In genomic region chr2:173407133-173407532, GRCm38 (mm10) we compare ENCODE assay signal across 14 mouse cellular contexts.
DNase-seq lines count a peak whose midpoint lies in the region; ATAC-seq and TF ChIP-seq lines count a peak whose summit lies in the region.
"Had no signal": no experiment of that assay in that cellular context is flagged by ENCODE, and none has a peak within 500 bp of the region (broad histone marks: within the 10 kb centered on the region; RNA-seq: fewer than 3 reads in every experiment).

No protein-coding gene starts in this region.

- H3K4me3 ChIP-seq in kidney, embryonic 14.5 days (ENCODE audit: low read length): no peak overlapping the region
- no peak overlapping the region for H3K4me3 ChIP-seq in limb, embryonic 14.5 days (replicated peaks; ENCODE audit: low read length)
- H3K4me3 ChIP-seq in midbrain, postnatal 0 days (ENCODE audit: low read depth, low read length): no peak overlapping the region
- H3K4me3 ChIP-seq: embryonic facial prominence, embryonic 15.5 days; heart, embryonic 15.5 days had no signal

- no peak overlapping the region for H3K27ac ChIP-seq in kidney, embryonic 14.5 days (ENCODE audit: low read depth, low read length)
- peak overlapping the region; percentile 11; the same call in 1 of the 2 replicates for H3K27ac ChIP-seq in limb, embryonic 14.5 days (replicated peaks; ENCODE audit: low read depth, low read length)
- H3K27ac ChIP-seq in midbrain, postnatal 0 days (ENCODE audit: low read depth, low read length): no peak overlapping the region
- H3K27ac ChIP-seq: embryonic facial prominence, embryonic 15.5 days; heart, embryonic 15.5 days had no signal

- intact Hi-C loops in heart, postnatal 10 days (cut with DNase I): no loop called here

- ATAC-seq in kidney, embryonic 14.5 days (ENCODE audit: low FRiP score, low TSS enrichment): peak; percentile 59; the same call in 1 of the 2 replicates
- ATAC-seq in limb, embryonic 14.5 days (ENCODE audit: low FRiP score, low read depth): peak; percentile 44; the same call in 1 of the 2 replicates
- ATAC-seq in midbrain, postnatal 0 days (ENCODE audit: low FRiP score): peak; percentile 64; the same call in 1 of the 2 replicates

- H3K9me3 ChIP-seq in kidney, embryonic 14.5 days (ENCODE audit: control insufficient read depth, low read length): no peaks in the 10 kb centered on the region
- no peaks in the 10 kb centered on the region for H3K9me3 ChIP-seq in limb, embryonic 14.5 days (ENCODE audit: control insufficient read depth, low read length)
- H3K9me3 ChIP-seq in midbrain, postnatal 0 days (ENCODE audit: low read length): no peaks in the 10 kb centered on the region
- H3K9me3 ChIP-seq: embryonic facial prominence, embryonic 15.5 days; heart, embryonic 15.5 days had no signal

- no peak overlapping the region for H3K4me2 ChIP-seq in kidney, embryonic 14.5 days (replicated peaks; ENCODE audit: low read depth, low read length)
- no peak overlapping the region for H3K4me2 ChIP-seq in limb, embryonic 14.5 days (replicated peaks; ENCODE audit: low read depth, low read length, severe bottlenecking)
- no peak overlapping the region for H3K4me2 ChIP-seq in midbrain, postnatal 0 days (ENCODE audit: low read depth, low read length, poor library complexity, severe bottlenecking)
- H3K4me2 ChIP-seq: embryonic facial prominence, embryonic 15.5 days; heart, embryonic 15.5 days had no signal

- no peaks in the 10 kb centered on the region for H3K36me3 ChIP-seq in kidney, embryonic 14.5 days (ENCODE audit: control insufficient read depth, insufficient read depth, low read length)
- no peaks in the 10 kb centered on the region for H3K36me3 ChIP-seq in limb, embryonic 14.5 days (ENCODE audit: control insufficient read depth, insufficient read depth, low read length)
- H3K36me3 ChIP-seq in midbrain, postnatal 0 days (ENCODE audit: insufficient read depth, low read length): no peaks in the 10 kb centered on the region
- H3K36me3 ChIP-seq: embryonic facial prominence, embryonic 15.5 days; heart, embryonic 15.5 days had no signal

- no peak for TF ChIP-seq POLR2A in limb, embryonic 14.5 days (IDR thresholded peaks at IDR 0.05; ENCODE audit: borderline replicate concordance, extremely low read depth, insufficient read depth, insufficient read length)

- no peak overlapping the region for H3K9ac ChIP-seq in kidney, embryonic 14.5 days (ENCODE audit: low read depth, low read length)
- no peak overlapping the region for H3K9ac ChIP-seq in limb, embryonic 14.5 days (ENCODE audit: low read depth, low read length, severe bottlenecking)
- H3K9ac ChIP-seq in midbrain, postnatal 0 days (replicated peaks; ENCODE audit: low read length, poor library complexity, severe bottlenecking): peak overlapping the region; percentile 36; the same call in 1 of the 2 replicates
- H3K9ac ChIP-seq: embryonic facial prominence, embryonic 15.5 days; heart, embryonic 15.5 days had no signal

- WGBS in kidney, embryonic 14.5 days: 60% methylated on average over 3 of the region's 3 CpGs
- WGBS in limb, embryonic 14.5 days: 33% methylated on average over 3 of the region's 3 CpGs
- 71% methylated on average over 3 of the region's 3 CpGs for WGBS in midbrain, postnatal 0 days

- H3K27me3 ChIP-seq in kidney, embryonic 14.5 days (ENCODE audit: control insufficient read depth, insufficient read depth, low read length): no peaks in the 10 kb centered on the region
- no peaks in the 10 kb centered on the region for H3K27me3 ChIP-seq in limb, embryonic 14.5 days (ENCODE audit: control insufficient read depth, insufficient read depth, low read length)
- no peaks in the 10 kb centered on the region for H3K27me3 ChIP-seq in midbrain, postnatal 0 days (ENCODE audit: insufficient read depth, low read length)
- H3K27me3 ChIP-seq: embryonic facial prominence, embryonic 15.5 days; heart, embryonic 15.5 days had no signal

- TF ChIP-seq CTCF in midbrain, postnatal 0 days (IDR thresholded peaks at IDR 0.05): no peak

- H3K4me1 ChIP-seq in kidney, embryonic 14.5 days (ENCODE audit: control insufficient read depth, insufficient read depth, low read length): peaks cover 21% of the 10 kb centered on the region
- peaks cover 27% of the 10 kb centered on the region for H3K4me1 ChIP-seq in limb, embryonic 14.5 days (ENCODE audit: control insufficient read depth, insufficient read depth, low read length)
- H3K4me1 ChIP-seq in midbrain, postnatal 0 days (ENCODE audit: insufficient read depth, low read length): peaks cover 7% of the 10 kb centered on the region
- H3K4me1 ChIP-seq: heart, embryonic 15.5 days had no signal

- DNase-seq in kidney, adult 9 months: no peak
- peak; percentile 21 for DNase-seq in forelimb bud, embryonic 11.5 days (ENCODE audit: low read depth, low spot score)
- no peak for DNase-seq in limb, embryonic 14.5 days (ENCODE audit: low spot score)
- no peak for DNase-seq in midbrain, postnatal 0 days (ENCODE audit: low spot score)
- DNase-seq in heart, postnatal 10 days: no peak
- DNase-seq in frontal cortex, postnatal 10 days (ENCODE audit: low spot score in 2 of 2): no peak
- no peak for DNase-seq in urinary bladder, adult 2 months (ENCODE audit: low spot score)
- DNase-seq: adrenal gland, postnatal 36 days; cerebellum, adult 9-10 months; gastrocnemius, postnatal 25 days; liver had no signal
